Mouse (Mus musculus): ENCODE measurements around the gene Comt.

DNA sequence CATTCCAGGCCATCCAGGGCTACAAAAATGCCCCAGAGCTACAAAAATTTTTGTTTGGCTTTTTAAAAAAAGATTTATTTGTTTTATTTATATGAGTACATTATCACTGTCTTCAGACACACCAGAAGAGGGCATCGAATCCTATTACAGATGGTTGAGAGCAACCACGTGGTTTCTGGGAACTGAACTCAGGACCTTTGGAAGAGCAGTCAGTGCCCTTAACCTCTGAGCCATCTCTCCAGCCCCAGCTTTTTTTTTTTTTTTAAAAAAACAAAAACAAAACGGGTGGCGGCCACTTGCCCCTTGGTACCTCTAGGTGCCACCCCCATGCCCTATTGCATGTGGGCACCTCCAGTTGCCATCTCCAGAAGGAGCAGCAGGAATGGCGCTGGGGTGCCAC is 9.2 kb downstream of the Comt start:
- TF ChIP-seq CTCF (IDR thresholded peaks at IDR 0.05; ENCODE audit: extremely low read depth, insufficient read depth, low read length) = no peak
- no peak for TF ChIP-seq POLR2A (IDR thresholded peaks at IDR 0.05; ENCODE audit: extremely low read depth, insufficient read depth, low read length)

Measured in cortical plate, adult 2 months (tissue).